Mouse (Mus musculus): ENCODE data around the gene Slc10a7.
A peak's percentile ranks its signal among the peaks of the same experiment; 100 is the strongest.
"Not testable (repeated sequence)": the region's sequence is repeated elsewhere in the genome, so short reads cannot be mapped to it uniquely, and the experiment has no call there.

Gene Slc10a7

GRCm38 (mm10) chr8:78667399-78667798 is 158.3 kb downstream of the Slc10a7 start:
- no peak for DNase-seq (ENCODE audit: low spot score)

GRCm38 (mm10) chr8:78668206-78668605 is 159.1 kb downstream of the Slc10a7 start:
- no peak for DNase-seq (ENCODE audit: low spot score)

GRCm38 (mm10) chr8:78670241-78670640 is 161.1 kb downstream of the Slc10a7 start:
- DNase-seq (ENCODE audit: low spot score): no peak

GRCm38 (mm10) chr8:78678541-78679219 is 169.5 kb downstream of the Slc10a7 start:
- DNase-seq (ENCODE audit: low spot score): no peak

GRCm38 (mm10) chr8:78690795-78691194 is 181.6 kb downstream of the Slc10a7 start:
- DNase-seq (ENCODE audit: low spot score): no peak

GRCm38 (mm10) chr8:78698331-78698741 is 189.2 kb downstream of the Slc10a7 start:
- no peak for DNase-seq (ENCODE audit: low spot score)

- DNase-seq (ENCODE audit: low spot score): no peak
Measured at GRCm38 (mm10) chr8:78703068-78703820, 194.1 kb downstream of the Slc10a7 start.

GRCm38 (mm10) chr8:78705980-78706379 is 196.8 kb downstream of the Slc10a7 start:
- no peak for DNase-seq (ENCODE audit: low spot score)

- no peak for DNase-seq (ENCODE audit: low spot score)
Measured at GRCm38 (mm10) chr8:78709948-78710644, 200.9 kb downstream of the Slc10a7 start.

GRCm38 (mm10) chr8:78710961-78711360 is 201.8 kb downstream of the Slc10a7 start:
- DNase-seq (ENCODE audit: low spot score): no peak

- DNase-seq (ENCODE audit: low spot score): no peak
Measured at GRCm38 (mm10) chr8:78714880-78715279, 205.7 kb downstream of the Slc10a7 start.

- no peak for DNase-seq (ENCODE audit: low spot score)
Measured at GRCm38 (mm10) chr8:78716546-78716945, 207.4 kb downstream of the Slc10a7 start.

GRCm38 (mm10) chr8:78717191-78717590 is 208.0 kb downstream of the Slc10a7 start:
- not testable (repeated sequence) for DNase-seq (ENCODE audit: low spot score)

- peak; percentile 1 for DNase-seq (ENCODE audit: low spot score)
Measured at GRCm38 (mm10) chr8:78719279-78720040, 210.3 kb downstream of the Slc10a7 start.

GRCm38 (mm10) chr8:78720041-78720414 is 210.9 kb downstream of the Slc10a7 start:
- no peak for DNase-seq (ENCODE audit: low spot score)

- no peak for DNase-seq (ENCODE audit: low spot score)
Measured at GRCm38 (mm10) chr8:78721576-78721975, 212.4 kb downstream of the Slc10a7 start.

GRCm38 (mm10) chr8:78722201-78722600 is 213.1 kb downstream of the Slc10a7 start:
- no peak for DNase-seq (ENCODE audit: low spot score)

GRCm38 (mm10) chr8:78724832-78725231 is 215.7 kb downstream of the Slc10a7 start:
- no peak for DNase-seq (ENCODE audit: low spot score)

- DNase-seq (ENCODE audit: low spot score): no peak
Measured at GRCm38 (mm10) chr8:78728240-78728639, 219.1 kb downstream of the Slc10a7 start.

- no peak for DNase-seq (ENCODE audit: low spot score)
Measured at GRCm38 (mm10) chr8:78732410-78732809, 223.3 kb downstream of the Slc10a7 start.

- no peak for DNase-seq (ENCODE audit: low spot score)
Measured at GRCm38 (mm10) chr8:78732995-78733512, 223.9 kb downstream of the Slc10a7 start.

Measured in c-Kit-positive CD71-positive TER-119-positive erythroid progenitor cells, embryonic 14.5 days (primary cell).